ENCODE assay signal across 26 mouse cellular contexts in the genomic region with DNA sequence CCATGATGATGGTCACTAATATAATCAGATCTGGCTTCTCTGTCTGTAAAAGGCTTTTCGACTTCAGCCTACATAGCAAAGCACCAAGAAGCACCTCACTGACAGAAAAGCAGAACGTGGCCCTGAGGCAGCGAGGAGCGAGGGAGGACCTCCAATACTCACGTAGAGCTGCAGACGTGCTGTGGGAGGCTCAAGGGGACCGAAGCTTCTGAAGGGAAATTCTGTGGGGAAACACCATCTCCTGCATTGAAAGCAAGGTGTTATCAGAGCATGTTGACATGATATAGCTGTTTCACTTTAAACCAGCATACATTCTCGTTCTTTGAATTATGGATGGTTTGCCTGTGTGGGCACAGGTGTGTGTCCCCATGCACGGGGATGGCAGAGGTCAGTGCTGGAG.
"Had no signal": no experiment of that assay in that cellular context is flagged by ENCODE, and none has a peak within 500 bp of the region (broad histone marks: within the 10 kb centered on the region; RNA-seq: fewer than 3 reads in every experiment).

No protein-coding gene starts in this region.

- ATAC-seq: hindbrain, postnatal 0 days; intestine, embryonic 16.5 days; liver, embryonic 12.5 days had no signal

- H3K27me3 ChIP-seq: heart, embryonic 12.5 days; hindbrain, embryonic 13.5 days; hindbrain, embryonic 15.5 days; kidney, embryonic 15.5 days; limb, embryonic 13.5 days; limb, embryonic 15.5 days; liver, embryonic 12.5 days had no signal

- H3K4me1 ChIP-seq: hindbrain, embryonic 10.5 days; hindbrain, embryonic 15.5 days; limb, embryonic 13.5 days; limb, embryonic 15.5 days; liver, embryonic 12.5 days had no signal

- H3K9me3 ChIP-seq: heart, embryonic 10.5 days; heart, embryonic 12.5 days; hindbrain, embryonic 10.5 days; hindbrain, embryonic 13.5 days; hindbrain, embryonic 15.5 days; kidney, embryonic 15.5 days; limb, embryonic 13.5 days; limb, embryonic 15.5 days; liver, embryonic 12.5 days had no signal

- H3K4me3 ChIP-seq: heart, adult 2 months; heart, embryonic 10.5 days; heart, embryonic 12.5 days; hindbrain, embryonic 10.5 days; hindbrain, embryonic 13.5 days; hindbrain, embryonic 15.5 days; kidney, embryonic 15.5 days; limb, embryonic 13.5 days; limb, embryonic 15.5 days; liver, embryonic 12.5 days had no signal

- DNase-seq: gastrocnemius, postnatal 14 days; gastrocnemius, postnatal 36 days; heart, adult 11 months; heart, adult 2 months; heart, postnatal 10 days; heart, postnatal 4 days; kidney, adult 11 months; kidney, adult 2 months; kidney, adult 9 months; kidney, postnatal 14 days; kidney, postnatal 36 days; layer of hippocampus, adult 9-11 months; layer of hippocampus, postnatal 36 days; left cerebral cortex, postnatal 4 days had no signal

- H3K9ac ChIP-seq: heart, embryonic 12.5 days; hindbrain, embryonic 13.5 days; hindbrain, embryonic 15.5 days; kidney, embryonic 15.5 days; limb, embryonic 13.5 days; limb, embryonic 15.5 days; liver, embryonic 12.5 days had no signal

- H3K27ac ChIP-seq: heart, adult 2 months; heart, embryonic 10.5 days; hindbrain, embryonic 10.5 days; hindbrain, embryonic 13.5 days; hindbrain, embryonic 15.5 days; hindbrain, postnatal 0 days; kidney, embryonic 15.5 days; kidney, postnatal 0 days; limb, embryonic 13.5 days; limb, embryonic 15.5 days; liver, embryonic 12.5 days had no signal

- H3K4me2 ChIP-seq: heart, embryonic 12.5 days; hindbrain, embryonic 13.5 days; hindbrain, embryonic 15.5 days; kidney, embryonic 15.5 days; limb, embryonic 13.5 days; limb, embryonic 15.5 days; liver, embryonic 12.5 days had no signal
